Mouse (Mus musculus): ENCODE measurements around the gene Olfr1555-ps1. TPM values are rescaled to one million over a fixed set of nuclear protein-coding genes. Genes with fewer than 3 reads are reported as not detected.

Gene Olfr1555-ps1
- polyA plus RNA-seq, 1 experiment from 2014 or later = not detected

DNA sequence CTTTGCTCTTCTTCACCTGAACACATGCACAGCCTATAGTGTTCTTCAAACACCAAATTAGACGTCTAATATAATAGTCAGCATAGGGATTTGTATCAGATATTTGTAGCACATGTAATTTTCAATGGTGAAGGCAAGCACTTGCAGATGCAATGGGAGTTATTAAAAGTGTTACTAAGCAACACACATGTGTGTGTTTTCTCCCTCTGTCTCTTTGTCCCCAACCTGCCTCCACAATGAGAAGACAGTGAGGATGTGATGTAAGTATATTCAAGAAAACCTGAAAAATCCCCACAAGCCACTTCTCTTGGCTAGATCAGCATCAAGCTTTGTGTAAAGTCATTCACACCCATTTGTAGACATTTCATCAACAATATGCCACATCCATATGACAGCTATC, 54.1 kb downstream of the Olfr1555-ps1 start, which contains the start of gene Olfr1428:
Gene Olfr1428, minus strand, starts transcription at position 101 of the 400 bp plus-strand sequence.
- ATAC-seq (ENCODE audit: low FRiP score, low TSS enrichment) = no peak
- Histone ChIP-seq H3K4me1 (ENCODE audit: control insufficient read depth, insufficient read depth, low read length) (no peaks in the 10 kb centered on the region), H3K9ac (ENCODE audit: low read depth, low read length) (no peak within 1 kb of the TSS), H3K9me3 (ENCODE audit: control insufficient read depth, low read length) (no peaks in the 10 kb centered on the region), H3K4me2 (replicated peaks; ENCODE audit: low read depth, low read length) (no peak within 1 kb of the TSS), H3K36me3 (ENCODE audit: control insufficient read depth, insufficient read depth, low read length) (no peaks in the 10 kb centered on the region), H3K4me3 (ENCODE audit: low read length) (no peak within 1 kb of the TSS), H3K27me3 (ENCODE audit: control insufficient read depth, insufficient read depth, low read length) (no peaks in the 10 kb centered on the region), H3K27ac (ENCODE audit: low read depth, low read length) (no peak within 1 kb of the TSS)
- WGBS = 81% methylated on average over 1 of the region's 1 CpGs

Other genes starting within 250 kb of the Olfr1555-ps1 start
- gene Osbp, start 204.2 kb downstream of the Olfr1555-ps1 start, polyA plus RNA-seq (2014; fragmentation: Nextera tagmentation; extraction: Ambion mirVana) = 7.5 and 9.4 TPM in 2 replicates
- gene Olfr1423, start 128.8 kb downstream of the Olfr1555-ps1 start, polyA plus RNA-seq (2014; fragmentation: Nextera tagmentation; extraction: Ambion mirVana) = not detected in 2 replicates
- not detected in 2 replicates for gene Olfr1424, start 107.4 kb downstream of the Olfr1555-ps1 start, polyA plus RNA-seq (2014; fragmentation: Nextera tagmentation; extraction: Ambion mirVana)
- not detected in 2 replicates for gene Olfr1425, start 92.4 kb downstream of the Olfr1555-ps1 start, polyA plus RNA-seq (2014; fragmentation: Nextera tagmentation; extraction: Ambion mirVana)
- gene Olfr1426, start 78.1 kb downstream of the Olfr1555-ps1 start, polyA plus RNA-seq (2014; fragmentation: Nextera tagmentation; extraction: Ambion mirVana) = not detected in 2 replicates
- not detected in 2 replicates for gene Olfr1427, start 66.8 kb downstream of the Olfr1555-ps1 start, polyA plus RNA-seq (2014; fragmentation: Nextera tagmentation; extraction: Ambion mirVana)
- not detected in 2 replicates for gene Olfr1428, start 54.2 kb downstream of the Olfr1555-ps1 start, polyA plus RNA-seq (2014; fragmentation: Nextera tagmentation; extraction: Ambion mirVana)
- not detected in 2 replicates for gene Olfr76, start 46.9 kb downstream of the Olfr1555-ps1 start, polyA plus RNA-seq (2014; fragmentation: Nextera tagmentation; extraction: Ambion mirVana)
- gene Olfr1431, start 30.5 kb upstream of the Olfr1555-ps1 start, polyA plus RNA-seq (2014; fragmentation: Nextera tagmentation; extraction: Ambion mirVana) = not detected in 2 replicates
- not detected in 2 replicates for gene Olfr1432, start 62.5 kb upstream of the Olfr1555-ps1 start, polyA plus RNA-seq (2014; fragmentation: Nextera tagmentation; extraction: Ambion mirVana)
- gene Olfr262, start 71.5 kb upstream of the Olfr1555-ps1 start, polyA plus RNA-seq (2014; fragmentation: Nextera tagmentation; extraction: Ambion mirVana) = not detected in 2 replicates
- gene Olfr235, start 90.9 kb upstream of the Olfr1555-ps1 start, polyA plus RNA-seq (2014; fragmentation: Nextera tagmentation; extraction: Ambion mirVana) = not detected in 2 replicates
- not detected in 2 replicates for gene Olfr1434, start 109.7 kb upstream of the Olfr1555-ps1 start, polyA plus RNA-seq (2014; fragmentation: Nextera tagmentation; extraction: Ambion mirVana)
- gene Olfr1436, start 129.0 kb upstream of the Olfr1555-ps1 start, polyA plus RNA-seq (2014; fragmentation: Nextera tagmentation; extraction: Ambion mirVana) = not detected in 2 replicates
- gene Olfr1437, start 155.0 kb upstream of the Olfr1555-ps1 start, polyA plus RNA-seq (2014; fragmentation: Nextera tagmentation; extraction: Ambion mirVana) = not detected in 2 replicates
- gene Olfr1438-ps1, start 165.8 kb upstream of the Olfr1555-ps1 start, polyA plus RNA-seq (2014; fragmentation: Nextera tagmentation; extraction: Ambion mirVana) = not detected in 2 replicates
- gene Olfr1440, start 217.2 kb upstream of the Olfr1555-ps1 start, polyA plus RNA-seq (2014; fragmentation: Nextera tagmentation; extraction: Ambion mirVana) = not detected in 2 replicates
- not detected in 2 replicates for gene Olfr1441, start 247.3 kb upstream of the Olfr1555-ps1 start, polyA plus RNA-seq (2014; fragmentation: Nextera tagmentation; extraction: Ambion mirVana)

Data from kidney, embryonic 14.5 days (tissue).